19 mouse cellular contexts compared by ENCODE assay signal in the genomic region with DNA sequence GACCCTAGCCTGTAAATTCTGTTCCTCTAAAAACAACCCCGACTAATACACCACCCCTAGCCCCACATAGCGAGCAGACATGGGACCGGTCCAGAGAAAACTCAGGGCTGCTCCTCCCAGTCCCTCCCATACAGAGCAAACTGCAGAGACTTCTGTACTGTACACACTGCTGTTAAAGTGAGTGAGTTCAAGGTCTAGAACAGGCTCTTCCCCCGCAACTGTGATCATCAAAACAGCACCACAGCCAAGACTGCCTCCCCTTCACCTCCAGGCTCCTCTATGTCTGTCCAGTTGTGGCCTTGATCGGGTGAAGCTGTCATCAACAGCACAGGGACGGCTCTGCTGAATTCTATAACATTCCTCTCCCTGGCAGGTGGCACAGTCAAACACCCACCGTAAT.
"Had no signal": no experiment of that assay in that cellular context is flagged by ENCODE, and none has a peak within 500 bp of the region (broad histone marks: within the 10 kb centered on the region; RNA-seq: fewer than 3 reads in every experiment).

No protein-coding gene starts in this region.

- ATAC-seq: lung, postnatal 0 days; midbrain, embryonic 13.5 days; midbrain, embryonic 15.5 days had no signal

- H3K27me3 ChIP-seq: liver, embryonic 13.5 days; liver, embryonic 15.5 days; lung, embryonic 15.5 days; megakaryocyte, embryonic 14.5 days; midbrain, embryonic 13.5 days; midbrain, embryonic 15.5 days; neural tube, embryonic 12.5 days; stomach, embryonic 15.5 days had no signal

- H3K9ac ChIP-seq: liver, embryonic 13.5 days; liver, embryonic 15.5 days; lung, embryonic 15.5 days; midbrain, embryonic 13.5 days; midbrain, embryonic 15.5 days; neural tube, embryonic 12.5 days; stomach, embryonic 15.5 days had no signal

- H3K27ac ChIP-seq: liver, embryonic 13.5 days; liver, embryonic 15.5 days; lung, embryonic 15.5 days; macrophage; midbrain, embryonic 13.5 days; midbrain, embryonic 15.5 days; neural tube, embryonic 12.5 days; stomach, embryonic 15.5 days; stomach, postnatal 0 days had no signal

- H3K4me1 ChIP-seq: liver, embryonic 13.5 days; liver, embryonic 15.5 days; midbrain, embryonic 13.5 days; midbrain, embryonic 15.5 days; neural tube, embryonic 12.5 days; stomach, embryonic 15.5 days had no signal

- H3K4me3 ChIP-seq: liver, embryonic 13.5 days; liver, embryonic 15.5 days; lung, embryonic 15.5 days; megakaryocyte, embryonic 14.5 days; midbrain, embryonic 13.5 days; midbrain, embryonic 15.5 days; neural tube, embryonic 12.5 days; stomach, embryonic 15.5 days had no signal

- DNase-seq: liver, embryonic 13.5 days; lung, adult 2 months; lung, postnatal 14 days; lung, postnatal 36 days; right cerebral cortex, postnatal 14 days; thymus, adult 18-20 months; thymus, postnatal 14 days; thymus, postnatal 36 days had no signal

- H3K36me3 ChIP-seq: liver, embryonic 13.5 days; liver, embryonic 15.5 days; lung, embryonic 15.5 days; midbrain, embryonic 13.5 days; midbrain, embryonic 15.5 days; neural tube, embryonic 12.5 days; stomach, embryonic 15.5 days had no signal

- H3K9me3 ChIP-seq: liver, embryonic 13.5 days; liver, embryonic 15.5 days; lung, embryonic 15.5 days; midbrain, embryonic 13.5 days; midbrain, embryonic 15.5 days; neural tube, embryonic 12.5 days; stomach, embryonic 15.5 days had no signal

- H3K4me2 ChIP-seq: liver, embryonic 13.5 days; liver, embryonic 15.5 days; lung, embryonic 15.5 days; midbrain, embryonic 11.5 days; midbrain, embryonic 13.5 days; midbrain, embryonic 15.5 days; neural tube, embryonic 12.5 days; stomach, embryonic 15.5 days had no signal
